Mouse (Mus musculus): ENCODE measurements around the gene Ulk4. TPM values are rescaled to one million over a fixed set of nuclear protein-coding genes. Genes with fewer than 3 reads are reported as not detected.

Gene Ulk4
- total RNA-seq, 1 experiment from 2014 or later, result 2.7 TPM

DNA sequence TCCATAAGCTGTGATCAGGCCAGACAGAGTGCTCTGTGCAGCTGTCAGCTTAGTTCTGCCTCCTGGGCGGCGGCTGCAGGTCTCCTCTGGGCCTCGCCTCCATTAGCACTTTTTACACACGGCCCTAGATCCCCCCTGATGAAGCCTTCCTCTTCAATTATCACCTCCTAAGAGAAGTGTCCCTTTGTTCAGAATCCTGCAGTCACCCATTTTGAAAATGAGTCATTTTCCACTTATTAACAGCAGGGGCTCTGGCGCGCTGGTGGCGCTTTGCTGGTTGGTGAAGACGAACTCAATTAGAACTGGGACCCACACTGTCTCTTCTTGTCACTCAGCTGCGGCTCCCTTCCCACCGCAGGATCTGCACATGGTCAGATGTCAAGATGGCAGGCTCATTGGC is 177.5 kb downstream of the Ulk4 start:
- ATAC-seq (replicated peaks in 1 of 2; ENCODE audit: insufficient read depth in 1 of 2, low FRiP score in 2 of 2, low TSS enrichment in 1 of 2, low read depth in 1 of 2, poor library complexity in 2 of 2, severe bottlenecking in 2 of 2), result no peak

GRCm38 (mm10) chr9:121093760-121094159 is 183.2 kb downstream of the Ulk4 start:
- no peak for ATAC-seq (replicated peaks in 1 of 2; ENCODE audit: insufficient read depth in 1 of 2, low FRiP score in 2 of 2, low TSS enrichment in 1 of 2, low read depth in 1 of 2, poor library complexity in 2 of 2, severe bottlenecking in 2 of 2)

GRCm38 (mm10) chr9:121092568-121092967 is 184.4 kb downstream of the Ulk4 start:
- no peak for ATAC-seq (replicated peaks in 1 of 2; ENCODE audit: insufficient read depth in 1 of 2, low FRiP score in 2 of 2, low TSS enrichment in 1 of 2, low read depth in 1 of 2, poor library complexity in 2 of 2, severe bottlenecking in 2 of 2)

GRCm38 (mm10) chr9:121091016-121091735 is 185.8 kb downstream of the Ulk4 start:
- ATAC-seq (replicated peaks in 1 of 2; ENCODE audit: insufficient read depth in 1 of 2, low FRiP score in 2 of 2, low TSS enrichment in 1 of 2, low read depth in 1 of 2, poor library complexity in 2 of 2, severe bottlenecking in 2 of 2), result no peak

- no peak for ATAC-seq (replicated peaks in 1 of 2; ENCODE audit: insufficient read depth in 1 of 2, low FRiP score in 2 of 2, low TSS enrichment in 1 of 2, low read depth in 1 of 2, poor library complexity in 2 of 2, severe bottlenecking in 2 of 2)
Observed at GRCm38 (mm10) chr9:121087661-121088060, 189.3 kb downstream of the Ulk4 start.

- ATAC-seq (replicated peaks in 1 of 2; ENCODE audit: insufficient read depth in 1 of 2, low FRiP score in 2 of 2, low TSS enrichment in 1 of 2, low read depth in 1 of 2, poor library complexity in 2 of 2, severe bottlenecking in 2 of 2), result no peak
Observed at GRCm38 (mm10) chr9:121084191-121084590, 192.8 kb downstream of the Ulk4 start.

GRCm38 (mm10) chr9:121080834-121081233 is 196.2 kb downstream of the Ulk4 start:
- no peak for ATAC-seq (replicated peaks in 1 of 2; ENCODE audit: insufficient read depth in 1 of 2, low FRiP score in 2 of 2, low TSS enrichment in 1 of 2, low read depth in 1 of 2, poor library complexity in 2 of 2, severe bottlenecking in 2 of 2)

DNA sequence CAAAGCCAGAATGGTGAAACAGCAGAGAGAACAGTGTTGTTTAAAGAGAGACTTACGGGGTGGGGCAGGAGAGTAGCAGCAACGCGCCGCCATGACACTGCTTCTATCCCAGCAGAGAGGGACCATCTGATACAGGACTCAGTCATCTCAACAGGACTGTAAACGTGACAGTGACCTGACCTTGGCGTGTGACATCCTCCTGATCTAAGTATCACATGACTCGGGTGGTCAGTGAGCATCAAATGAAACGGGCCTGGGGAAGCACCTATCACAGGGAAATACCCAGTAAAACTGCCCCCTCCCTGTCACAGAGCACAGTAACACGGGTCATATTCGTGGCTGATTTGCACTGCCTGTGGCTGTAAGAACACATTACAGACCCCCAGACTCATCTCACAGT is 196.6 kb downstream of the Ulk4 start:
- ATAC-seq (replicated peaks in 1 of 2; ENCODE audit: insufficient read depth in 1 of 2, low FRiP score in 2 of 2, low TSS enrichment in 1 of 2, low read depth in 1 of 2, poor library complexity in 2 of 2, severe bottlenecking in 2 of 2), result no peak

GRCm38 (mm10) chr9:121079388-121080088 is 197.5 kb downstream of the Ulk4 start:
- 0 out of 4 replicates have a peak, but pooled peaks of 1 of the 2 experiments have one; percentile 17 for ATAC-seq (replicated peaks in 1 of 2; ENCODE audit: insufficient read depth in 1 of 2, low FRiP score in 2 of 2, low TSS enrichment in 1 of 2, low read depth in 1 of 2, poor library complexity in 2 of 2, severe bottlenecking in 2 of 2)

DNA sequence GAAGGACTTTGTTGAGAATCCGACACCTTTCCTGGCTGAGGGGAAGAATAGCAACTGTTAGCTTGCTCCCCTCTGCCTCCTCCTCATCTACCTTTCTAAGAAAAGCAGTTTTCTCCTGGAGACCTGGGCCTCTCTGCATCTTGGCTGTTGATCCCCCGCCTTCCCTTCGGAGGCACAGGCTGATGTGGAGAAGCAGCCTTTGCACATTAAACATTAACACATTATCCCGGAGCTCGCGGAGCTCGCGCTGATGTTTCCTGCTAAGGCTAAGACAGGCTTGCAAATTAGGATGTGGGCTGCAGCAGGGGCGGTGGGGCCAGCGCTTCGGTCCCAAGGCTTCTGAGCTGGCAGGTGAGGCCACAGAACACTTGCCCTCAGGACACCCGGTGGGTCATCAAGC is 200.7 kb downstream of the Ulk4 start:
- no peak for ATAC-seq (replicated peaks in 1 of 2; ENCODE audit: insufficient read depth in 1 of 2, low FRiP score in 2 of 2, low TSS enrichment in 1 of 2, low read depth in 1 of 2, poor library complexity in 2 of 2, severe bottlenecking in 2 of 2)

- ATAC-seq (replicated peaks in 1 of 2; ENCODE audit: insufficient read depth in 1 of 2, low FRiP score in 2 of 2, low TSS enrichment in 1 of 2, low read depth in 1 of 2, poor library complexity in 2 of 2, severe bottlenecking in 2 of 2), result no peak
Observed at GRCm38 (mm10) chr9:121075246-121075645, 201.8 kb downstream of the Ulk4 start.

GRCm38 (mm10) chr9:121074726-121075125 is 202.3 kb downstream of the Ulk4 start:
- no peak for ATAC-seq (replicated peaks in 1 of 2; ENCODE audit: insufficient read depth in 1 of 2, low FRiP score in 2 of 2, low TSS enrichment in 1 of 2, low read depth in 1 of 2, poor library complexity in 2 of 2, severe bottlenecking in 2 of 2)

GRCm38 (mm10) chr9:121072127-121072757 is 204.8 kb downstream of the Ulk4 start:
- ATAC-seq (replicated peaks in 1 of 2; ENCODE audit: insufficient read depth in 1 of 2, low FRiP score in 2 of 2, low TSS enrichment in 1 of 2, low read depth in 1 of 2, poor library complexity in 2 of 2, severe bottlenecking in 2 of 2), result no peak

DNA sequence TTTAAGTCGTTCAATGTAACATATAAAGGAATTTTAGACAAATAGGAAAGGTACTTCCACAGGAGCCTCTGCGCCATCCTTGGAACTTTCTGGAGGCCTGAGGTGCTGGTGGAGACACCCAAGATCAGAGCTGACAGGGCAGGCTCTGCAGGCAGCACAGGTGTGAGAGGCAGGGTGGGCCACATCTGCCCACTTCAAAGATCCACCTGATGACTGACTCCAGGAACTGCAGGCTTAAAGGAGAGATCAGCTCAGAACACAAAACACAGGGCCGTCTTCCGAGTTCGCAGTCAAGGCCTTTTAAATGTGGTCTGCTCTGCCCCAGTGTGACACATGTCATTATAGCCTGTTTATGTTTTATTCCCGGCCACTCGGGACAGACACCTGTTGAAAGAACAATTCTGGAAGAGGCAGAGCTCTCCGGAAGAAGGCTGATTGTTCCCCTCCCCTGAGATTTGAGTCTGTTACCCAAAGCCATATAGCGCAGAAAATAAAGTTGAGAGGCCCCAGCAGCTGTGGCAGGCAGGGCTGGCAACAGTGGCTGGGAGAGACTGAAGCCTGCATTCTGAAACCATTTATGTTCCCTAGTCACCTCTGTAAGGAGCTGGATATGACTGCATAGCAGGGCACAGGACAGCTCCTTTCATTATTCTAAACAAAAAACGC is 205.4 kb downstream of the Ulk4 start:
- no peak for ATAC-seq (replicated peaks in 1 of 2; ENCODE audit: insufficient read depth in 1 of 2, low FRiP score in 2 of 2, low TSS enrichment in 1 of 2, low read depth in 1 of 2, poor library complexity in 2 of 2, severe bottlenecking in 2 of 2)

- no peak for ATAC-seq (replicated peaks in 1 of 2; ENCODE audit: insufficient read depth in 1 of 2, low FRiP score in 2 of 2, low TSS enrichment in 1 of 2, low read depth in 1 of 2, poor library complexity in 2 of 2, severe bottlenecking in 2 of 2)
Observed at GRCm38 (mm10) chr9:121071050-121071449, 205.9 kb downstream of the Ulk4 start.

- ATAC-seq (replicated peaks in 1 of 2; ENCODE audit: insufficient read depth in 1 of 2, low FRiP score in 2 of 2, low TSS enrichment in 1 of 2, low read depth in 1 of 2, poor library complexity in 2 of 2, severe bottlenecking in 2 of 2), result no peak
Observed at GRCm38 (mm10) chr9:121068115-121068514, 208.9 kb downstream of the Ulk4 start.

- no peak for ATAC-seq (replicated peaks in 1 of 2; ENCODE audit: insufficient read depth in 1 of 2, low FRiP score in 2 of 2, low TSS enrichment in 1 of 2, low read depth in 1 of 2, poor library complexity in 2 of 2, severe bottlenecking in 2 of 2)
Observed at GRCm38 (mm10) chr9:121067043-121067442, 210.0 kb downstream of the Ulk4 start.
